Mouse (Mus musculus) olfactory bulb, adult 2 months (tissue): Measurements from ENCODE around the gene Lrp10.

Source experiments
- CTCF ChIP-seq: fragments of 200-500 bp; IDR thresholded peaks from 2 replicates; pipeline ENCODE4 v1.5.1; 2012; ENCODE audit warnings: low read depth, mild to moderate bottlenecking, low read length, moderate library complexity; ENCODE audit not compliant: insufficient read depth
- POLR2A ChIP-seq: fragments of 200-500 bp; IDR thresholded peaks from 2 replicates; pipeline ENCODE4 v1.6.1; 2012; ENCODE audit warnings: mild to moderate bottlenecking, low read depth, low read length, moderate library complexity; ENCODE audit not compliant: insufficient read depth

DNA sequence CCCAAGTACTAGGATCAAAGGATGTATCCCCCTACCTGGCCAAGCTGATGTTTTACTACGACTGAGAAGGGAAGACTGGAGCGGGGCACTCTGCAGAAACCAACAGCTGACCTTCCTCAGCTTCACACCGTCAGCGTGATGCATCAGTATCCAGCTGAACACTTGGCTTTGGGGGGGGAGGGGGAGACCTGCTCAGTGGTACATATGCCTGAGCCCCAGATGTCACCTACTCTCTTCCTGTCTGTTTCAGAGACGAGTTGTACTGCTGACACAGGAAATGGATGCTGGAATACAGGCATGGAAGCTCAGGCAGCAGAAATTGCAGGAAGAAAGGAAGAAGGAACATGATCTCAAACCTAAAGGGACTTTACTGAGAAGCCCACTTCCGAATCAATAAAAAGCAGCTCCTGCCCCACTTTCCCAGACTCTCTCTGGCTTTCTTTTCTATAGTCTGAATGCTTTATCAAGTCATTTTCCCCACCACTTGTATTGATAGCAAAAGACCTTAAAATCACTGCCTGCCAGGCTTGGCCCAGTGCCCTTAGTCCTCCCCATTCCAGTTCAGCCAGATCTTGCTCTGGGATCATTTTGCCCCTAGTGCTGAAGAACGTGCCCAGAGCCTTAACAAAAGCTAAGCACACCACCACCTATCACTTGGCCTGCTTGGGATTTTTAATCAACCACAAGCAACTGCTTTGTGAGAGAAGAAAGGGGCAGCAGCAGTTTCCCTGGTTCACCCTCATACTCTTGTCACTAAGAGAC is 34.4 kb upstream of the Lrp10 start:
- TF ChIP-seq CTCF, result no peak
- TF ChIP-seq POLR2A, result no peak
